Mouse (Mus musculus) brain, embryonic 18.5 days (tissue): ENCODE measurements at regions not wholly inside any gene's neighbourhood (a gene's known extent, or its start where the extent isn't known, plus 50 kb on each side); places are given as distances from the start of the nearest gene placed in this dataset.
"Not testable (repeated sequence)": the region's sequence is repeated elsewhere in the genome, so short reads cannot be mapped to it uniquely, and the experiment has no call there.

Source experiments
- DNase-seq: peaks from one replicate; pipeline ENCODE4 v3.0.0-alpha.2; 2012; ENCODE audit warnings: low read depth, low spot score

DNA sequence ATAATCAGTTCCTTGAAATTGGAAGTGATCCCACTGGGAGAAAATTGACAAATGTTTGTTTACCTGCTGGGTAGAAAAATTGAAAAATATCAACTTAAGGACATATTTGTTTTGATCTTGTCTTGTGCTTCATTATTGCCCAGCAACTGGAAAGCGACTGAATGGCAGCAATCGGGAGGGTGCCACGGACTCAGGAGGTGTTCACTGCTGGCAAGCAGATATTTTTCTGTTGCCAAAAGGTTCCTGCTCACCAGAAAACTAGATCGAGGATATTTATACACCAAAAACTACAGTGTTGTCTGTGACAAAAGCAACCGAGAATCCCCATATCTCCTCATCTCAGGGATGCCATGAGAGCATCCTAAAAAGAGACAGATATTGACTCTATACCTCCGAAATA lies 71.4 kb downstream of the Gm21833 start:
- no peak for DNase-seq

- DNase-seq, result no peak
Measured at GRCm38 (mm10) chr16:82920533-82920932, 92.4 kb downstream of the Gm21833 start.

DNA sequence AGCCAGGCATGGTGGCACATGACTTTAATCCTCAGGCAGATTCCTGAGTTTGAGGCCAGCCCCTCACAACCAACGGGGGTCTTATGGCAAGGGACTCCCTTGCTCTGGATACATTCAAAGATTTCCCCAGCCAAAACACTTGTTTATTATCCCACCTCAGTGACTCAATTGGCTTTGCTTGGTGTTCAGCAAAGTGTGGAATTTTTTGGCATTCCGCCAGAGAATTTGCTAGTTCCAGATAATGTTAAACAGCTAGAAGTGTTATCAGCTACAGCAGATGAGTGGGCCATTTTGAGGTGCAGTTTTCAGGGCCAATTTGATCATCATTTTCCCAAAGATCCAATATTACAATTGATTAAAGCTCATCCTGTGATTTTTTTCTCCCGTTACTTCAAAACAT lies 130.8 kb downstream of the Gm21833 start:
- not testable (repeated sequence) for DNase-seq

DNA sequence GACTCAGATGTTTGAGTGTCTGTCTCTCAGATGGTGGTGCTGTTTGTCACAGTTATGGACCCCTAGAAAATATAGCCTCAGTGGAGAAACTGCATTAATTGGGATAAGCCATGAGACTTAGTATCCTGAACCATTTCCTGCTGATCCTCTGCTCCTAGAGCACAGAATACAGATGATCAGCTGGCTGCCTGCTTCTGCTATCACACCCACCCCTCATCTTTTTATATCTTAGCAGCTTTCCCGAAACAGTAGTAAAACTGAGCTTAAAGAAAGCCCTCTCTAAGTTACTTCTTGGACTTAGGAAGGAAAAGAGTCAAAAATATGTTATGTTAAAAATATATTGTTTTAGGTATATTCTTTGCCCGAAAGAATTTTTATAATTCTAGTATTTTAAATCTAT lies 163.5 kb downstream of the Gm21833 start:
- no peak for DNase-seq

DNA sequence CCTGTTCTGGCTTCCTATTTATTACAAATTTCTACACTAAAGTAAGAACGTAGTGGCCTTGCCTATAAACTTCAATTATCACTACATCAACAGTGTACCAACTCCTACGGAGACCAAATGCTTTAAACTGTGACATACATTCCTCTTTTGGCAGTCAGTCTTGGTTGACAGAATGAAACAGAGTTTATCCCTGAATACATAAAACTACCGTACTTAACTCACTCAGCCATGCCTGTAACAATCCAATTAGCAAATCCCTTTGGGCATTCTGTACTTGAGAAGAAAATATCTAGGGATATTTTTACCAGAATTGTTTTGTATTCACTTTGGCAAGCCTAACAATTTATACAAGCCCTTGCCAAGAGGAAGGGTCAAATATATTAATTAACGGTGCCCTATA lies 169.7 kb downstream of the Gm21833 start:
- DNase-seq, result no peak

DNA sequence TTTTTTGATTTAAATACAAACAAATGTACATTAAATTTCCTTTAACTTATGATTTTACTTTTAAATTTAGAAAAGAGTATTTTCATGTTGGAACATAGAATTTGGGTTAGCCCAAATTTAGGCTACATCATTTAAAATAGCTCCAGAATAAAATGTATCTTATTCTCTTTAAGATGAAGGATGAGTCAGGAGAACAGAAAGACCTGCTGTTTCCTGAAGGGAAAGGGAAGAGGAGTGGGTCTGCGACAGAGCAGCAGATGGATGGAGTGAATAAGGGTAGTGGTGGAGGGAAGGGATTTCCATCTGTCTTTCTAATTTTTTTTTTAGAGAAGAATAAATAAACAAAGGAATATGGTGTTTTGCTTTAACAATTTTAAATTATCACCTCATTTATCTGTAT lies 193.1 kb downstream of the Gm21833 start:
- no peak for DNase-seq

- no peak for DNase-seq
Measured at GRCm38 (mm10) chr16:83063423-83063822, 235.2 kb downstream of the Gm21833 start.

DNA sequence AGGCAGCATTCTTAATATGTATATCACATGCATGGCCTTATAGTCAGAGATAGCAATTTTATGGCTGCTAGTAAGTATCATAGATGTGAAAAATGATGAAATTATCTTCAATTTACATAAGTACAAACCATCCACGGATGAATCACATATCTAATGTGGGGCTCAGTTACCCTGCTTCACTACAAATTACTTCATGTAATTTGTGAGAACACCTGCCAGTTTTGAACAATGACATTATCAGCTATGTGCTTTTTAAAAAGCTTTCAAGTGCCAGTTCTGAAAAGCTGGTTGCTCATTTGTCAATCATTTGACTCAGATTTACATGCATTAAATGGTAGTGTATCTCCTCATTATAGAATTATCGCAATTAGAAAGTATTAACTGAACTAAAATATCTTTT lies 243.3 kb downstream of the Gm21833 start:
- DNase-seq, result peak; percentile 20

GRCm38 (mm10) chr16:83092059-83092458 lies 263.9 kb downstream of the Gm21833 start:
- DNase-seq, result no peak

- DNase-seq, result no peak
Measured at GRCm38 (mm10) chr16:83111128-83111527, 282.9 kb downstream of the Gm21833 start.

- DNase-seq, result no peak
Measured at GRCm38 (mm10) chr16:83131876-83132275, 303.7 kb downstream of the Gm21833 start.

- no peak for DNase-seq
Measured at GRCm38 (mm10) chr16:83173021-83173420, 344.8 kb downstream of the Gm21833 start.

GRCm38 (mm10) chr16:83193441-83193953 lies 365.3 kb downstream of the Gm21833 start:
- no peak for DNase-seq

GRCm38 (mm10) chr16:83197812-83198211 lies 369.6 kb downstream of the Gm21833 start:
- DNase-seq, result no peak
